Mouse (Mus musculus): ENCODE data around the gene Evi5l.

Evi5l gene

GRCm38 (mm10) chr8:4205246-4206123 lies 39.1 kb downstream of the Evi5l start:
- DNase-seq (ENCODE audit: low read depth) = no peak

GRCm38 (mm10) chr8:4206182-4207015 lies 40.0 kb downstream of the Evi5l start:
- no peak for DNase-seq (ENCODE audit: low read depth)

- no peak for DNase-seq (ENCODE audit: low read depth)
Measured at GRCm38 (mm10) chr8:4207016-4207350, 40.6 kb downstream of the Evi5l start.

- DNase-seq (ENCODE audit: low read depth) = no peak
Measured at GRCm38 (mm10) chr8:4211097-4211496, 44.7 kb downstream of the Evi5l start.

- no peak for DNase-seq (ENCODE audit: low read depth)
Measured at GRCm38 (mm10) chr8:4212809-4213209, 46.4 kb downstream of the Evi5l start.

- no peak for DNase-seq (ENCODE audit: low read depth)
Measured at GRCm38 (mm10) chr8:4213210-4214005, 47.0 kb downstream of the Evi5l start.

- DNase-seq (ENCODE audit: low read depth) = peak; percentile 50
Measured at GRCm38 (mm10) chr8:4214006-4214980, 47.9 kb downstream of the Evi5l start.

GRCm38 (mm10) chr8:4216296-4216695 lies 49.9 kb downstream of the Evi5l start:
- DNase-seq (ENCODE audit: low read depth) = no peak

- DNase-seq (ENCODE audit: low read depth) = no peak
Measured at GRCm38 (mm10) chr8:4216791-4217621, 50.6 kb downstream of the Evi5l start, which contains the start of gene Prr36. Gene Prr36, minus strand, starts transcription at chr8:4217459.

- DNase-seq (ENCODE audit: low read depth) = no peak
Measured at GRCm38 (mm10) chr8:4219617-4220016, 53.2 kb downstream of the Evi5l start.

- no peak for DNase-seq (ENCODE audit: low read depth)
Measured at GRCm38 (mm10) chr8:4222059-4222458, 55.7 kb downstream of the Evi5l start.

- DNase-seq (ENCODE audit: low read depth) = no peak
Measured at GRCm38 (mm10) chr8:4226323-4226722, 60.0 kb downstream of the Evi5l start.

GRCm38 (mm10) chr8:4226739-4227347 lies 60.5 kb downstream of the Evi5l start, which contains the start of gene Lrrc8e:
Gene Lrrc8e, plus strand, starts transcription at chr8:4226827.
- no peak for DNase-seq (ENCODE audit: low read depth)

GRCm38 (mm10) chr8:4227919-4228318 lies 61.6 kb downstream of the Evi5l start:
- no peak for DNase-seq (ENCODE audit: low read depth)

GRCm38 (mm10) chr8:4229784-4230183 lies 63.4 kb downstream of the Evi5l start:
- no peak for DNase-seq (ENCODE audit: low read depth)

GRCm38 (mm10) chr8:4230612-4231351 lies 64.4 kb downstream of the Evi5l start:
- no peak for DNase-seq (ENCODE audit: low read depth)

- peak; percentile 41 for DNase-seq (ENCODE audit: low read depth)
Measured at GRCm38 (mm10) chr8:4237814-4238433, 71.6 kb downstream of the Evi5l start.

- DNase-seq (ENCODE audit: low read depth) = peak; percentile 98
Measured at GRCm38 (mm10) chr8:4238434-4239192, 72.2 kb downstream of the Evi5l start, which contains the start of the genes Map2k7 and Gm49320. Gene Map2k7, plus strand, starts transcription at chr8:4238740. Gene Gm49320, plus strand, starts transcription at chr8:4238865.

All from c-Kit-positive CD71-positive TER-119-negative erythroid progenitor cells, embryonic 14.5 days (primary cell).